Mouse (Mus musculus): ENCODE results near the gene Olfr1231. TPM values are rescaled to one million over a fixed set of nuclear protein-coding genes. Genes with fewer than 3 reads are reported as not detected.

Gene Olfr1231
- total RNA-seq (2021): not detected
- polyA plus RNA-seq (2012; rRNA removed): not detected in 2 replicates
- long read RNA-seq: 0 reads

DNA sequence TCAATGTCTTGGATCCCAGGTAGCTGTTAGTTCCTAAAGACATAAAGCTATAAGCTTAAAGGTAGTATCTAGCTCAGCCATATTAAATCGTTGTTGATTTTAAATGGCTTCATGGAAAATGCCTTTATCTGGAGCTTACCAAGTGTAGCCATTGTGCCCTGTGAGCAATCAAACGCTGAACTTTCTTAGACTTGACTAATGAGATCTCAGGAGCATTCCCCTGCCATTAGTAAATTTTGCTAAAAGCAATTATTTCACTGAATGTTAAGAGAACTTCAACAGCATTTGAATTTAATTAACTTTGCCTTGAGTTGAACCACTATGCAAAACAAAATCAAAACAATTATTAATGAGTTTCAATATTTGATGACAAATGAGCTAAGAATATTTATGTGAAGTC lies at the start of gene Olfr1231:
TSS of gene Olfr1231 (minus strand) at position 101 of the 400 bp plus-strand sequence.
- no peak for DNase-seq

DNA sequence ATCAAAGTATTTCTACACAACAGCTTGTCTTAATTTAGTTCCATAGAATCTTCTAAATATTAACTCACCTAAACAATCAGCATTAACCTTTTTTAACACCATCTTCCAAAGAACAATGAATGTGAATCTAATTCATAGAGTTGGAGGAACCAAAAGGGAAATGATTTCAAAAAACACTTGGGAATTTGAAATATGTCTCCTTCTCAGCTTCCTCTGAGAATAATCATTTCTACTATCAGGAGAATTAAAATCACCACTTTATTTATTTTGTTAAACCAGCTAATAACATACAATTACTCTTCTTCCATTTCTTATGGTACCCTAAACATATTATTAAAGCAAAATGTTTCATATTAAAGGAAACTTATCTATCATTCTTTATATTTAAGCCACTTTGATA lies 35.4 kb upstream of the Olfr1231 start, which contains the start of gene Olfr1233:
TSS of gene Olfr1233 (minus strand) at position 101 of the 400 bp plus-strand sequence.
- no peak for DNase-seq

DNA sequence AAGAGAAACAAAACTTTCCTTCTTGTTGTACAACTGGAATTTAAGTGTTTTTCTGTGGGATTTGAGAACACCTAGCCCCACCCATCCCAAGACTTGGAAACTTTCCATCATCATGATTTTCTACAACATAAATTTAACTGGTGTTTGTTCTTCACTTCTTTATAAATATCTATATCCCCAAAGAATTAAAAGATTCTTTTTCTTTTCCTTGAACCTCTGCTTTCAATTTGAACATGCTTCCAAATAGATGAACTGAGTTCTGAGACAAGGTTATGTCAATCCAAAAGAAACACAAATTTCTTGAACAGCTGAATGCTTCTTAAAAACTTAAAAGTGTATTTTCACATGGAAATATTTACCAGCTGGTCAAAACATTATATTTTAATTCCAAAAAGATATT lies 22.7 kb upstream of the Olfr1231 start, which contains the start of gene Olfr1232:
TSS of gene Olfr1232 (minus strand) at position 101 of the 400 bp plus-strand sequence.
- DNase-seq: no peak

DNA sequence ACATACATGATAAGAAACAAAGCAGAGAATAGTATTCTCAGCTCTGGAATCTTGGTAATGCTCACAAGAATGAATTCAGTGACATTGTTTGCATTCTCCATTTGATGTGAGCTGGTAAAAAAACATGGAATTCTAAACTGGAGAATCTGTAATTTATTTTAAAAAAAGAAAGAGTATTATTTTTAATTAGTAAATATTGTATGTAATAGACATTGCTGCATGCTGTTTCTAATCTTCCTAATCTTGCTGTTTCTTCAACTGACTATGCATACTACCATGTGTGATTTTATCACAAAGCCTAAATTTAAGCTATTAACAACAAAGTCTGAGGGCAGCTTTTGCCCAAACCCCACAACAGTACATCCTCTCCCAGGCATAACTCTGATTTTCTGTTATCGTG lies 9.7 kb downstream of the Olfr1231 start, which contains the start of gene Olfr1230:
TSS of gene Olfr1230 (minus strand) at position 101 of the 400 bp plus-strand sequence.
- DNase-seq: no peak

DNA sequence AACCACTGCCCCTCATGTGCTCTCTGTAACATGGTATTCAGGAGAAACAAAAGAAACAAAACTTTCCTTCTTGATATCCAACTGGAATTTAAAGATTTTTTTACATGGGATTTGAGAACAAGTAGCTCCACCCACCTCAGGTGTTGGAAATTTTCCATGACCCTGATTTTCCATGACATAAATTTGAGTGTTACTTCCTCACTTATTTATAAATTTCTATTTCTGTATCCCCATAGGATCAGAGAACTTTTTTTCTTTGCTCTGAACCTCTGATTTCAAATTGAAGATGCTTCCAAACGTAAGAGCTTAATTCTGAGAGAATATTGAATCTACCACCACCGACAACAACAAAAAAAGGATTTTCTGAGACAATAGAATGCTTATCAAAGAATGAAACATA lies 19.0 kb downstream of the Olfr1231 start, which contains the start of gene Olfr1229:
TSS of gene Olfr1229 (minus strand) at position 101 of the 400 bp plus-strand sequence.
- no peak for DNase-seq

DNA sequence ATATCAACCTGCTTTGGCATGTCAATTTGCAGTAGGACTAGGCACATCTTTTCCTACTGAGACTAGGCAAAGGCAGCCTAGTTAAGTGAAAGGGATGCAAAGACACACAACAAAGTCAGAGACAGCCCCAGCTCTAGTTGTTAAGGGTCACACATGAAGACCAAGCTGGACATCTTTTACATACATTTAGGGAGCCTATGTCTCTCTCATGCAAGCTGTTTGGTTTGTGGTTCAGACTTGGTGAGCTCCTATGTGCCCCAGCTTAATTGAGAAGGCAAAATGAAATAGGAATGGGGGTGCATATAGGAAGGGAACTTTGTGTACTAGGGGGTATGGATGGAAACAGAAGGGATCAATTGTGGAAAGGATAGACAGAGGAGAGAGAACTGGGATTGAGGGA lies 52.9 kb downstream of the Olfr1231 start, which contains the start of gene Olfr1228:
TSS of gene Olfr1228 (minus strand) at position 101 of the 400 bp plus-strand sequence.
- no peak for DNase-seq

Other genes starting within 250 kb of the Olfr1231 start
- gene Olfr1218, start 245.9 kb downstream of the Olfr1231 start, total RNA-seq (2021): not detected
- not detected in 2 replicates for gene Olfr1218, start 245.9 kb downstream of the Olfr1231 start, polyA plus RNA-seq (2012; rRNA removed)
- gene Olfr1219, start 223.6 kb downstream of the Olfr1231 start, total RNA-seq (2021): not detected
- gene Olfr1219, start 223.6 kb downstream of the Olfr1231 start, polyA plus RNA-seq (2012; rRNA removed): not detected in 2 replicates
- gene Olfr1220, start 200.2 kb downstream of the Olfr1231 start, total RNA-seq (2021): not detected
- gene Olfr1220, start 200.2 kb downstream of the Olfr1231 start, polyA plus RNA-seq (2012; rRNA removed): not detected in 2 replicates
- not detected for gene Olfr1221, start 189.8 kb downstream of the Olfr1231 start, total RNA-seq (2021)
- gene Olfr1221, start 189.8 kb downstream of the Olfr1231 start, polyA plus RNA-seq (2012; rRNA removed): not detected in 2 replicates
- not detected for gene Olfr1222, start 174.0 kb downstream of the Olfr1231 start, total RNA-seq (2021)
- gene Olfr1222, start 174.0 kb downstream of the Olfr1231 start, polyA plus RNA-seq (2012; rRNA removed): not detected in 2 replicates
- not detected for gene Olfr1223, start 155.5 kb downstream of the Olfr1231 start, total RNA-seq (2021)
- not detected in 2 replicates for gene Olfr1223, start 155.5 kb downstream of the Olfr1231 start, polyA plus RNA-seq (2012; rRNA removed)
- not detected for gene Olfr1224-ps1, start 143.0 kb downstream of the Olfr1231 start, total RNA-seq (2021)
- not detected in 2 replicates for gene Olfr1224-ps1, start 143.0 kb downstream of the Olfr1231 start, polyA plus RNA-seq (2012; rRNA removed)
- not detected for gene Olfr1225, start 132.4 kb downstream of the Olfr1231 start, total RNA-seq (2021)
- not detected in 2 replicates for gene Olfr1225, start 132.4 kb downstream of the Olfr1231 start, polyA plus RNA-seq (2012; rRNA removed)
- gene Olfr1226, start 107.0 kb downstream of the Olfr1231 start, total RNA-seq (2021): not detected
- gene Olfr1226, start 107.0 kb downstream of the Olfr1231 start, polyA plus RNA-seq (2012; rRNA removed): not detected in 2 replicates
- not detected for gene Olfr1228, start 53.0 kb downstream of the Olfr1231 start, total RNA-seq (2021)
- gene Olfr1228, start 53.0 kb downstream of the Olfr1231 start, polyA plus RNA-seq (2012; rRNA removed): not detected in 2 replicates
- gene Olfr1229, start 19.1 kb downstream of the Olfr1231 start, total RNA-seq (2021): not detected
- not detected in 2 replicates for gene Olfr1229, start 19.1 kb downstream of the Olfr1231 start, polyA plus RNA-seq (2012; rRNA removed)
- gene Olfr1230, start 9.8 kb downstream of the Olfr1231 start, total RNA-seq (2021): not detected
- not detected in 2 replicates for gene Olfr1230, start 9.8 kb downstream of the Olfr1231 start, polyA plus RNA-seq (2012; rRNA removed)
- not detected for gene Olfr1232, start 22.6 kb upstream of the Olfr1231 start, total RNA-seq (2021)
- not detected in 2 replicates for gene Olfr1232, start 22.6 kb upstream of the Olfr1231 start, polyA plus RNA-seq (2012; rRNA removed)
- not detected for gene Olfr1233, start 35.3 kb upstream of the Olfr1231 start, total RNA-seq (2021)
- gene Olfr1233, start 35.3 kb upstream of the Olfr1231 start, polyA plus RNA-seq (2012; rRNA removed): not detected in 2 replicates
- not detected for gene Olfr1234, start 57.8 kb upstream of the Olfr1231 start, total RNA-seq (2021)
- gene Olfr1234, start 57.8 kb upstream of the Olfr1231 start, polyA plus RNA-seq (2012; rRNA removed): not detected in 2 replicates
- not detected for gene Olfr1238, start 102.6 kb upstream of the Olfr1231 start, total RNA-seq (2021)
- gene Olfr1238, start 102.6 kb upstream of the Olfr1231 start, polyA plus RNA-seq (2012; rRNA removed): not detected in 2 replicates
- gene Olfr1239, start 113.3 kb upstream of the Olfr1231 start, total RNA-seq (2021): not detected
- gene Olfr1239, start 113.3 kb upstream of the Olfr1231 start, polyA plus RNA-seq (2012; rRNA removed): not detected in 2 replicates
- not detected for gene Olfr1240, start 135.9 kb upstream of the Olfr1231 start, total RNA-seq (2021)
- gene Olfr1240, start 135.9 kb upstream of the Olfr1231 start, polyA plus RNA-seq (2012; rRNA removed): not detected in 2 replicates
- not detected for gene Olfr1241, start 180.1 kb upstream of the Olfr1231 start, total RNA-seq (2021)
- not detected in 2 replicates for gene Olfr1241, start 180.1 kb upstream of the Olfr1231 start, polyA plus RNA-seq (2012; rRNA removed)
- gene Olfr1242, start 191.3 kb upstream of the Olfr1231 start, total RNA-seq (2021): not detected
- not detected in 2 replicates for gene Olfr1242, start 191.3 kb upstream of the Olfr1231 start, polyA plus RNA-seq (2012; rRNA removed)
- not detected for gene Olfr1243, start 224.4 kb upstream of the Olfr1231 start, total RNA-seq (2021)
- not detected in 2 replicates for gene Olfr1243, start 224.4 kb upstream of the Olfr1231 start, polyA plus RNA-seq (2012; rRNA removed)